ENCODE assay signal across 9 mouse cellular contexts in genomic region chr1:153747861-153748530, GRCm38 (mm10). TPM values are rescaled to one million over a fixed set of nuclear protein-coding genes. Genes with fewer than 3 reads are reported as not detected.
DNase-seq lines count a peak whose midpoint lies in the region; ATAC-seq and TF ChIP-seq lines count a peak whose summit lies in the region.
"Had no signal": no experiment of that assay in that cellular context is flagged by ENCODE, and none has a peak within 500 bp of the region (broad histone marks: within the 10 kb centered on the region; RNA-seq: fewer than 3 reads in every experiment).

No protein-coding gene starts in this region.

- H3K9ac ChIP-seq in kidney, embryonic 16.5 days (replicated peaks; ENCODE audit: low read length): no peak overlapping the region
- no peak overlapping the region for H3K9ac ChIP-seq in forebrain, postnatal 0 days
- no peak overlapping the region for H3K9ac ChIP-seq in intestine, postnatal 0 days (ENCODE audit: low read depth, low read length)

- no peak for DNase-seq in kidney, postnatal 10 days
- DNase-seq in 416B (ENCODE audit: low read depth): peak; percentile 31
- peak; percentile 61 for DNase-seq in forebrain, postnatal 0 days
- no peak for DNase-seq in right cerebral cortex, postnatal 4 days
- DNase-seq in gastrocnemius, postnatal 25 days: no peak

- 0 out of 2 replicates have a peak, but pooled peaks cover 2% of the 10 kb centered on the region for H3K36me3 ChIP-seq in kidney, embryonic 16.5 days (ENCODE audit: insufficient read depth, low read length)
- H3K36me3 ChIP-seq in forebrain, postnatal 0 days (ENCODE audit: insufficient read depth): no peaks in the 10 kb centered on the region
- H3K36me3 ChIP-seq in intestine, postnatal 0 days (ENCODE audit: control insufficient read depth, insufficient read depth): no peaks in the 10 kb centered on the region

- TF ChIP-seq CTCF in forebrain, postnatal 0 days (IDR thresholded peaks at IDR 0.05; ENCODE audit: low read depth): no peak
- no peak for TF ChIP-seq CTCF in intestine, postnatal 0 days (IDR thresholded peaks at IDR 0.05; ENCODE audit: low read depth)

- H3K27ac ChIP-seq in kidney, embryonic 16.5 days (ENCODE audit: low read length): peak overlapping the region; percentile 81
- H3K27ac ChIP-seq in forebrain, postnatal 0 days (ENCODE audit: low read depth, low read length): peak overlapping the region; percentile 88; the same call in 1 of the 2 replicates
- no peak overlapping the region for H3K27ac ChIP-seq in intestine, postnatal 0 days (ENCODE audit: low read depth, low read length)
- H3K27ac ChIP-seq: left cerebral cortex, adult 2 months had no signal

- H3K4me2 ChIP-seq in kidney, embryonic 16.5 days (replicated peaks; ENCODE audit: low read depth, low read length): peak overlapping the region; percentile 59
- H3K4me2 ChIP-seq in forebrain, postnatal 0 days (ENCODE audit: low read depth): peak overlapping the region; percentile 65; the same call in 1 of the 2 replicates
- H3K4me2 ChIP-seq in intestine, postnatal 0 days (replicated peaks; ENCODE audit: low read depth): peak overlapping the region; percentile 56

- H3K4me1 ChIP-seq in kidney, embryonic 16.5 days (ENCODE audit: insufficient read depth, low read length): peaks cover 18% of the 10 kb centered on the region; the same call in 1 of the 2 replicates
- H3K4me1 ChIP-seq in forebrain, postnatal 0 days (ENCODE audit: insufficient read depth): peaks cover 15% of the 10 kb centered on the region
- H3K4me1 ChIP-seq in intestine, postnatal 0 days (replicated peaks; ENCODE audit: control insufficient read depth, insufficient read depth, low read length): 0 out of 2 replicates have a peak, but pooled peaks cover 2% of the 10 kb centered on the region

- H3K4me3 ChIP-seq in kidney, embryonic 16.5 days (ENCODE audit: low read length): no peak overlapping the region
- H3K4me3 ChIP-seq in forebrain, postnatal 0 days (ENCODE audit: low read depth, low read length): no peak overlapping the region
- no peak overlapping the region for H3K4me3 ChIP-seq in intestine, postnatal 0 days (ENCODE audit: low read depth, low read length)
- H3K4me3 ChIP-seq: left cerebral cortex, adult 2 months had no signal

- ATAC-seq in kidney, embryonic 16.5 days (ENCODE audit: low FRiP score, low TSS enrichment): no peak
- peak; percentile 17; the same call in 1 of the 2 replicates for ATAC-seq in forebrain, postnatal 0 days
- ATAC-seq in intestine, postnatal 0 days: no peak
- ATAC-seq in megakaryocyte progenitor cell, adult 5-6 weeks (replicated peaks; ENCODE audit: poor library complexity): no peak

- H3K9me3 ChIP-seq in kidney, embryonic 16.5 days (ENCODE audit: low read length): no peaks in the 10 kb centered on the region
- H3K9me3 ChIP-seq in forebrain, postnatal 0 days (ENCODE audit: low read length): no peaks in the 10 kb centered on the region
- no peaks in the 10 kb centered on the region for H3K9me3 ChIP-seq in intestine, postnatal 0 days (ENCODE audit: control insufficient read depth)

- WGBS in kidney, embryonic 16.5 days: 59% methylated on average over 12 of the region's 12 CpGs
- 51% methylated on average over 12 of the region's 12 CpGs for WGBS in forebrain, postnatal 0 days
- 59% methylated on average over 12 of the region's 12 CpGs for WGBS in intestine, postnatal 0 days

- H3K27me3 ChIP-seq in kidney, embryonic 16.5 days (ENCODE audit: insufficient read depth, low read length): no peaks in the 10 kb centered on the region
- no peaks in the 10 kb centered on the region for H3K27me3 ChIP-seq in forebrain, postnatal 0 days (ENCODE audit: insufficient read depth, low read length)
- H3K27me3 ChIP-seq in intestine, postnatal 0 days (replicated peaks; ENCODE audit: control insufficient read depth, insufficient read depth, low read length): no peaks in the 10 kb centered on the region

RNA-seq across cellular contexts. Expression of gene Rnasel, which starts 1.2 kb away (rescaled TPM):
- polyA plus RNA-seq in kidney, embryonic 16.5 days (2015; fragmentation: Nextera tagmentation; extraction: Ambion mirVana): 10.7 and 12.4 TPM in 2 replicates
- total RNA-seq in forebrain, postnatal 0 days (2014; rRNA removed): 39.5 and 43.9 TPM in 2 replicates
- polyA plus RNA-seq in forebrain, postnatal 0 days (2015; fragmentation: Nextera tagmentation; extraction: Ambion mirVana): 10.7 and 19.5 TPM in 2 replicates
- polyA plus RNA-seq in intestine, postnatal 0 days (2015; fragmentation: Nextera tagmentation; extraction: Ambion mirVana): 49.9 and 57.7 TPM in 2 replicates
- total RNA-seq in megakaryocyte progenitor cell, adult 5-6 weeks (2015): 41.4 and 52.2 TPM in 2 replicates
- 46.4 and 58.3 TPM in 2 replicates for total RNA-seq in megakaryocyte progenitor cell, adult 5-6 weeks (2017)
- total RNA-seq in gastrocnemius, postnatal 25 days (2021): 1 to 10 TPM; 1.5 to 3.2 TPM

RNA-seq across cellular contexts. Expression of gene Rgs16, which starts 7.8 kb away (rescaled TPM):
- polyA plus RNA-seq in kidney, embryonic 16.5 days (2015; fragmentation: Nextera tagmentation; extraction: Ambion mirVana): 4.5 and 5.0 TPM in 2 replicates
- total RNA-seq in forebrain, postnatal 0 days (2014; rRNA removed): 7.9 and 9.6 TPM in 2 replicates
- polyA plus RNA-seq in forebrain, postnatal 0 days (2015; fragmentation: Nextera tagmentation; extraction: Ambion mirVana): 15.5 and 16.7 TPM in 2 replicates
- 2.1 and 2.4 TPM in 2 replicates for polyA plus RNA-seq in intestine, postnatal 0 days (2015; fragmentation: Nextera tagmentation; extraction: Ambion mirVana)
- total RNA-seq in megakaryocyte progenitor cell, adult 5-6 weeks (2015): not detected in 2 replicates
- total RNA-seq in megakaryocyte progenitor cell, adult 5-6 weeks (2017): 0.44 TPM in 1 of 2 replicates, not detected in the other
- total RNA-seq in gastrocnemius, postnatal 25 days (2021): 1 to 10 TPM; 1.1 to 1.6 TPM

Comparison
In these comparisons a context has a peak if more than half of its experiments do, and no peak if none do; other contexts are left out.
1. DNase-seq: peak in 416B (single experiment) and forebrain, postnatal 0 days (single experiment); none in kidney, postnatal 10 days (single experiment), right cerebral cortex, postnatal 4 days (single experiment) and gastrocnemius, postnatal 25 days (single experiment).
2. Peak in every context shown above with its lines, with median percentiles within 50 percentile points of each other: H3K4me2 ChIP-seq.